Mouse (Mus musculus) frontal cortex, adult 2 months (tissue): ENCODE data around the gene 1600002K03Rik. TPM values are rescaled to one million over a fixed set of nuclear protein-coding genes. Genes with fewer than 3 reads are reported as not detected.

Experiments
- DNase-seq, 2 experiments: peaks; one replicate each; pipeline ENCODE4 v3.0.0; 2022; ENCODE audit warnings: low spot score in 1 of 2; ENCODE audit errors: extremely low spot score in 1 of 2
- polyA plus RNA-seq: library from polyadenylated mRNA; depleted of rRNA; stranded (reverse); fragments of >200 nt; gene quantifications from 2 replicates; pipeline ENCODE4 v1.2.3, GENCODE M21; 2012

The 1600002K03Rik gene
- polyA plus RNA-seq, 1 experiment: 14.3 TPM

DNA sequence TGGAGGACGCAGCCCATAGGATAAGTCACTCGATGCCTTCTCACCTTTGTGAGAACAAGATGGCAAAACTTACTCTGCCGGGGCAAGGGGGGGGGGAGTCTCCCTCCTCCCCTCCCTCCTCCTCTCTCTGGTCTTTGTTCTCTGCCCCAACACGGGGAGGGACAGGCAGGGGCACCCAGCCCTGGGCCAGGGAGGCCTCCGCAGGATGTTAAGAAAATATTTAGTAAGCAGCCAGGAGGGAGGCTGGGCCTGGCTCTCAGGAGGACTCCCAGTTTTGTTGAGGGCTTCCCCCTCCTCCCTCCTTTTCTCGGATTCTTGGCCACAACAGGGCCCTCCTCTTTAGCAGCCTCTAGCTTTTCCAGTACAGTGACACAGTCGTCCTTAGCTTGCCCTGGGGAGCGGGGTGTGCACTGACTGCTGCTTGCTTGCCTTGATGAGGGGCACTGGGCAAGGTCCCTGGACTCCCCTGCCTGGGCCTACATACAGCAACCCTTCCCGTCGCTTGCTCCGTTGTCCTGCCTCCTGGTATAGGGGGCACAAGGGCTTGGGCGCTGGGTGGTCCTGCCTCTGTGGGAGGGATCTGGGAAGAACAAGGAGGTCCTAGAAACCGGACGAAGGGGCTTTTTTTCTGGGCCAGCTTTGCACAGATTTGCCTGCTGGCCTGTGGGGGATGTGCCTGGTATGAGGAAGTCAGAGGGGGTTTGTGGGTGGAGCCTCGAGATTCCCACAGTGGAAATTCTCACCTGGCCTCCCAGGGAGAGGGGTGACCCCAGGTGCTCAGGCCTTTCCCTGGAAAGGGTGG lies 20.5 kb upstream of the 1600002K03Rik start:
- DNase-seq: no peak

DNA sequence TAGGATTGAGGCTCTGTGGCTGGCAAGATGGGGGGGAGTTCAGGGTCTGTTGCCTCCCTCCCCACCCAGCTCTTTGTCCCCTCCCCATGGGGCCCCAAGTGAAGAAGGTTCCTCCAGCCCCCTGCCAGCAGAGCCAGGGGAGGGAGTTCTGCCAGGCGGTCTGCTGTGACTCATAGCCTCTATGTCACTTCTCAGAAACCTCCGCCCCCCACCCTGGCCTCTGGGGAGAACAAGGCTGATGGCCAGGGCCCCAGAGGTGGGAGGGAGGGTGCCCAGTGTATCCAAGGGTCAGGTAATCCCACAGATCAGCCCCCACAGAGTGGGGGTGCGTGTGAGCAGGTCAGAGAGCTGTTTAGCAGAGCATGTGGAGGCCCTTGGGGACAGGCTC lies 19.9 kb upstream of the 1600002K03Rik start:
- no peak for DNase-seq

DNA sequence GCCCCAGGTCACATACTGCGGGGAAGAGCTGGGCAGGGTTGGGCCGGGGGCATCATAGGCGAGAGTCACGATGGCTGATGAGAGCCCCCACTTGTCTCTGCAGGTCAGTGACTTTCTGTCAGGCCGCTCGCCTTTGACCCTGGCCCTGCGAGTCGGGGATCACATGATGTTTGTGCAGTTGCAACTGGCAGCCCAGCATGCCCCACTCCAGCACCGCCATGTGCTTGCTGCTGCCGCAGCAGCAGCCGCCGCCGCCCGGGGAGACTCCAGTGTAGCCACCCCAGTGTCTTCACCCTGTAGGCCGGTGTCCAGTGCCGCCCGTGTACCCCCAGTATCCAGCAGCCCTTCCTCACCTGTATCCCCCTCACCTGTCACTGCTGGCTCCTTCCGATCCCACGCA lies 19.0 kb upstream of the 1600002K03Rik start:
- DNase-seq: no peak

DNA sequence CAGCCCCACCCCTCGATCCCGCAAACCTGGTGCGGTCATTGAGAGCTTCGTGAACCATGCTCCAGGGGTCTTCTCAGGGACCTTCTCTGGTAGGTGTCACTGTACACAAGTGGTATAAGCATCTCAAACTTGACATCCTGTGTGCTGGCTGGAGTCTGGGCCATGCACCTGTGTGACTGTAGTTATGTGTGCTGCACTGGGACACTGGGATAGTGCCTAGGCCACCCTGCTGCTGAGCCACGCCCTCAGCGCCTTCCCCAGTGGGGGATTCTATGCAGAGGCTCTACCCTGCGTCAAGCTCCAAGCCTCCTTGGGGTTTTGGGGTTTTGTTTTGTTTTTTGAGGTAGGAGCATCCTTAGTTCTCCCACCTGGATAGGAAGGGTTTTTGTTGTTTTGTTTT lies 18.4 kb upstream of the 1600002K03Rik start:
- no peak for DNase-seq

DNA sequence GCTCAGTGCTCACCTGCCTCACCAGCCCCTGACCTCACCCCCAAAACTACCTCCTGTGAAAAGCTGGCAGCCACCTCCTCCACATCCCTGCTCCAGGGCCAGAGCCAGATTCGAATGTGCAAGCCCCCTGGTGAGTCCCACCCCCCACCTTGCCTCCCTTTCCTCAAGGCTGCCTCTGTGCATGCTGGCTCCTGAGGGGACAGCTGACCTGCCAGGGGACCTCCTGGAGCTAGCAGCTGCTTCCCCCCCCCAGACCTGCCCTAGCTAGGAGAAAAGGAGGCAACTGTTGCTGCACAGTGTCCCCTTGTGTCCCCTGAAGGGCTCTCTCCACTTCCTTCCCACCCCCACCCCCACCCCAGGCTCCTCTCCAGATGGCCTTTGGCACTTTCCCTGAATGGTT lies 17.5 kb upstream of the 1600002K03Rik start:
- DNase-seq: no peak

DNA sequence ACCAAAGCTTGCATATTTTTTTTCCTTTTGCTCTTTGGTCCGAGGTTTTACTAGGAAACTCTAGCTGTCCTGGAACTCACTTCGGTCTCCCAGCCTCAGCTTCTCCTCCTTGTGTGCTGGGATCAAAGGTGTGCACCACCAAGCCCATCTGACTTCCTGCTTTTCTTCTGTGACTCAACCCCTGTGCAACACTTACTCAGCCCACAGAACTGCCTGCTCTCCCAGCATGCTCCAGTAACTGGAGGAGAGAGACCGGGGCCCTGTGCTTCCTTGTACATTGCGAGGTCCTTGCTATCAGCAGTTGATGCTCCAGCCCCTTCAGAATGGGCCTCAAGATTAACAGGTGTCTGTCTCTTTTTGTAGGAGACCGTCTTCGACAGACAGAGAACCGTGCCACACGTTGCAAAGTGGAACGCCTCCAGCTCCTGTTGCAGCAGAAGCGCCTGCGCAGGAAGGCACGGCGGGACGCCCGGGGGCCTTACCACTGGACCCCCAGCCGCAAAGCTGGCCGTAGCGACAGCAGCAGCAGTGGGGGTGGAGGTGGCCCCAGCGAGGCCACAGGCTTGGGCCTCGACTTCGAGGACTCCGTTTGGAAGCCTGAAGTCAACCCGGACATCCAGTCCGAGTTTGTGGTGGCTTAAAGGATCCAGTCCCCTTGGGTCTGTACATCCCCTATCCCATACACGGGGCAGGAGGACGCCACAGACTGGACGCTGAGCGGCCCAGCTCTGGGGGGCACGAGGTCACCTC lies 16.6 kb upstream of the 1600002K03Rik start:
- DNase-seq: peak in 1 of 2 experiments; percentile 60

DNA sequence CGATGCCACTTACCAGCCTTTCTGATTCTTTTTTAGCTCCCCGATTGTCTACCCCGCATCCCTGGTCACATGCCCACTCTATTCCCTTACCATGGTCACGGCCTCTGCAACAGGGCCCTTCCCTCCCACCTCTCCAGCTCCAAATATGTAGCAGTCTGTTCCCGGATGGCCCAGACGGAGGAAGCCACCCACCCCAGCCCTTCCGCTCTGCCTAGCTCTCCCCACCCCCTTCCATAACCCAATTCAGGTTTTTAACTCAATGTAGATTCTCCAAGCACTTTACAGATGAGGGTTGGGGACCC lies 16.0 kb upstream of the 1600002K03Rik start:
- DNase-seq: no peak

DNA sequence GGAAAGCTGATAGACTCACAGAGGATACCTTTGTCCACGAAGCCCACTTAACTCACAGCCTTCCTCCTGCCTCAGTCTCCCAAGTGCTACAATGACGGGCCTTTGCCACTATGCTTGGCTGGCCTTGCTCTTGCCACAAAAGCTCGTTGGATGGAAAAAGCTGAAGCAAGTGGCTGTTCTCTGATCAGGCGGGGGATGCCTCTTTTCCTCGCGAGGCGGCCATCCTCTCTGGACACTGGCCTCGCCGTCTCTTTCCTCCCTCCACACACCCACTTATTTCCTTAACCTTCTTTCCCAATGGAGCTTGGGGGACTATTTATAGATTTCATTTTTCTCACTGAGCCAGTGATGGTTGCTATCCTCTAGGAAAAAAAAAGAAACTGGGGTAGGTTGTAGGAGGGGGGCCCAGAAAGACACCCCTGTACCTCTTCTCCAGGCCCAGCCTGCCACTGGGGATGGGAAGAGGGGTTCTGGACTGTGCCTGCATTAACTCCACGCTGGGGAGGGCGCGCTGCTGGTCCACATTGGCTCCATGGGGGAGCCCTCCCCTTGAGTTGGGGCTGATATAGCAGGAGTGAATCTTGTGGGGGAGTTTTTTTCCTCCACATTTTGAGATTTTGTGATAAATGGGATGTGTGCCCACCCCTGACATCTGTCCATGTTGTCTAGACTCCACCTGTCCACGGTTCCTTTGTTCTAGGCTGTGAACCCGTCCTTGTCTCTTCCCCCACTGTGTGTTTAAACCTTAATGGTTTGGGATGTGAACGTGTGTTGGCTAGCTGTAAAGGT lies 15.4 kb upstream of the 1600002K03Rik start:
- DNase-seq: peak in 1 of 2 experiments; percentile 60

DNA sequence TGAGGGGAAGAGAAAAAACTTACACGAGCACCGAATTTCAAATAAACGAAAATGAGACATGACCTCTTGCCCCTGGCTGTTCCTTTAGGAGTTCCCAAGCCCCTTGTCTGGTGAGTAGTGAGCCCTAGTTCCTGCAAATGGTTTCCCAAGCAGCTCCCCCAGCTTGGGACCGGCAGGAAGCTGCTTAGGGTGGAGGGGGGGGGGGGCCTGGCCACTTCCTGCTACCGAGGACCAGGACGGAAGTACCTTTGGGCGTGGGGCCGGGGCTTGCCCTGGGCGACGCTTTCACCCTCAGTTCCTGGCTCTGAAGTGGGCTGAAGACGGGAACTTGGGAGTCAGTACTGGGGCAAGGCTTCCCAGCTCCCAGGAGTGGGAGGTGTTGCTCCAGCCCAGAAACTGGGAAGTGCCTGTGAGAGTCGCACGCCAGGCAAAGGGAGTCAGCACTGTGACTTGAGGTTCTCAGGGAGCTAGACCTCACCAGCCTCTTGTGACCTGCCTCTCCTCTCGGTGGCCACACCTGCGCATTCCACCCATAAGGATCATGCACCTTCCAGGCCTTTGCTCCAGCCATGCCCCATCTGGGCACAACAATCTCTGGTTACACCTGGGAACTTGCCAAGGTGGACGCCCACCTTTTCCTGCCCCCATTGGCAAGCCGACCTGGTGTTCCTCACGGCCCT lies 14.3 kb upstream of the 1600002K03Rik start:
- DNase-seq: peak in 1 of 2 experiments; percentile 63

DNA sequence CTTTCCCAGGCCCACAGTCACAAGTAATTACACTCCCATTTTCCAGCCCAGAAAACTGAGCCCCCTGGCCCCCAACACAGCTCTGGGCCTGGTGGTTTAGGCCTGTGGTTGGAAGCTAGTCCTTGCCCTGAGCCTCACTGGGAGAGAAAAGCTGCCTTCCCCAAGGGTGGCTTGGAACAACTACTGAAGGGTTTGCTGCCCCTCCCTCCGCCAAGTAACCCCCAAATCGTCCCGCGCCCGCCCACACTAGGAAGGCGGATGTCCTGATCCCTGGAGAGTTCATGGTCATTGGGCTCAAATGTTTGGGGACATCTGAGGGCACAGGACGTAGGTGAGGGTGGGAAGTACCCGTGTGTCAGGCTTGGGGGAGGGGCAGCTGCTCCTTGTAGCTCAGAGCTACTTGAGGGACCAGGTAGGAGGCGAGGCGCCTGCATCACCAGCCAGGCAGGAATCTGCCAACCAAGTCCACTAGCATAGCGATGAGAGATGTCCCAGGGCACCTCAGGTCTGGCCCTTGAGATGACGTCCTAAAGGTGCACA lies 13.7 kb upstream of the 1600002K03Rik start:
- DNase-seq: no peak

DNA sequence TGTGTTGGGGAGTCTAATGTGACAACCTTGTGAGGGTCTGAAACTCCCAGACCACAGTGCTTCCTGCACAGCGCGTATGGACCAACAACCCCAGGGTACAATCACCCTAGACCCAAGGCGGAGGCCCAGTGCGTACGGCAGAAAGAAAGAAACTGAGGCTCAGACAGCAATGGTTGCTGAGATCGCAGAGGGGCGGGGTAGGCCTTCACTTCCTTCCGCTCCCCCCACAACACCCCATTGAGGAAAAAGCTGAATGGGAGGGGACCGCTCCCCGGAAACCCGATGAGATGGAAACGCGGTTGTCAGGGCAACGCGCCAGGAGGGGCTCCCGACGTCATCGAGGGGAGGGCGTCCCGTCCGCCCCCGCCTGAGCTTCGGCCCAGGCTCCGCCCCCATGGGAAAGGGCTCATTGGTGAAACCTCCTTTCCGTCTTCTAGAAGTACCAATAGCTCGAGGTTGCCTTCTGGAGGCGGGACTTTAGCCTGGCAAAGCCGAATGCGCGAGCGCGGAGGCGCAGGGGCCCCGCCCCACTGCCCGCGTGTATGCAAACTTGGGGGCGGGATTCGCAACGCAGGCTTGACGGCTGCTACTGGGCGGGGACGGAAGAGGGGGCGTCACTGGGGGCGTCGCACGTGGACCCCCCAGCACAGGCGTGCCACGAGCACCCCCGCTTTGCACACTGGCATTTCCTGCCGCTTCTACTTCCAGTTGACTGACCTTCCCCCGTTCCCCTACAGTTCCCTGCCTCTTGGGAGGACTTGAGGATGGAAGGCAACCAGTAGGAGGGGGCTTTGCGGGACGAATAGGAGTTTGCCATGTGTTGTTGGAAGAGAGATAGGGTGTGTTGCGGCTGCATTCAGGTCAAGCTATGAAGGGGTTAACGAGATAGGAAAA lies 12.9 kb upstream of the 1600002K03Rik start:
- DNase-seq: peak; percentile 98 to 99

DNA sequence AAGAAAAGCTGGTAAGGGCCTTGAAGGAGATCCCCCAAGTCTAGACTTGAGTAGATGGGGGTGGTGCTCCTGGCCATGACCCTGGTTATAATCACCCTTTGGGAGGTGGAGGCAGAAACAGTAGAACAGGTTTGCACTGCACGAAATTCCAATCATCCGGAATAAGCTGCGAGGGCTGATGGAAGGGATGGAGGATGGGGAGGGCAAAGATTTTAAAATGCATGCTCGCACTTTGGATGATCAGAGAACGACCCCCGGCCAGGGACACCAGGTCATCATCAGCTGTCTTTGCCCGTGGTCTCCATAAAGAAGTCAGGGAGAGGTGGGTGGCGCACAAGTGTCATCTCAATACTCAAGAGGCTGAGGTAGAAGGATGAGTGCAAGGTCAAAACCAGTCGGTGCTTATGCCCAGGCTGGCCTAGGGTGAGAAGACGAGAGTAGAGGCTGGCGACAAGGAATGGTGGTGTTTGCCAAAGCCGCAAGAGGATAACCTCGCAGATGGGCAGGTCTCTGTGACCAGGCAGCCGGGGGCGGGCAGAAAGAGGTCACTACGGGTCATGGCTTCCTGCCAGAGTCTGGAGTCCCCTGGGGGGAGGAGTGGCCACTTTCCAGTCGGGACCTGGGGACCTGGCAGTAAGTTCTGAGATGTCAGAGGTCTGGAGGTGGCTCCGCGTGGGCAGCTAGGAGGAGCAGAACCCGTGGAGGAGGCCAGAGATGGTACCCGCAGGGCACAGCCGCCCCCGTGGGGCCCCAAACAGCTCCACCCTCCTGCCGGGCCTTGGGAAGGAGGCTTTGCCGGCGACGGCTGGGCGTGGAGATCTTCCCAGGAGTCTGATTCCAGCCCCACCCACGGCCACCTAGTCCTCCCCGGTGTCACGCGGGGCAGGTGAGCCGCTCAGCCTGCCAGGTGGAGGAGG lies 12.0 kb upstream of the 1600002K03Rik start:
- DNase-seq: peak in 1 of 2 experiments; percentile 55

DNA sequence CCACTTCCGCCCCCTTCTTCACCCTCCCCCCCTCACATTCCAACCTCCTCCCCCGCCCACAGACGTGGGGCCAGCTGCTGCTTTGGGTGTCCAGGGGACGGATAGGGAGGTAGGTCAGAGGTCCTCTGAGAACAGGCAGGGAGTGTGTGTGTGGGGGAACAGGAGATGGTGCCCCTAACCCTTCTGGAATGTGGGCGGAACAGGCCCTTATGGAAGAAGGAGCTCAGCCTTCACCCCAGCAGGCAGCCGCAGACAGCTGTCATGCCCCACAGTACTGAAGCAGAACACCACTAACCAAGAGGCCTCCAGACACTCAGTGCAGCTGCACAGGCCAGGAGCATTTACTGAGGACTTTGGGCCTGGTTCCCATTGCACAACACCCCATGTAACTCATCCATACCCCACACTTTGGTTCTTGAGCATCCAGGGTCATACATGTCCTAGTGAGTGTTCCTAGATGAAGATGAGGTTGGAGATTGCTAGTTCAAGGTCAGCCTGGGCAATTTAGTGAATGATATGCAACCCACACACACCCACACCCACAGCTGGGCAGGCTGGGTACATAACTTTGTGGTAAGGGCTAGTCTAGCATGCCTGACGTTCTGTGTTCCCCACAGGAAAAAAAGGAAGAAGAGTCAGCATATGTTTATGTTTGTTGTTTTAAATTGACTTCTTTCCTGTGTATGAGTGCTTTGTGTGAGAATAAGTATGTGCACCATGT lies 11.1 kb upstream of the 1600002K03Rik start:
- DNase-seq: no peak

DNA sequence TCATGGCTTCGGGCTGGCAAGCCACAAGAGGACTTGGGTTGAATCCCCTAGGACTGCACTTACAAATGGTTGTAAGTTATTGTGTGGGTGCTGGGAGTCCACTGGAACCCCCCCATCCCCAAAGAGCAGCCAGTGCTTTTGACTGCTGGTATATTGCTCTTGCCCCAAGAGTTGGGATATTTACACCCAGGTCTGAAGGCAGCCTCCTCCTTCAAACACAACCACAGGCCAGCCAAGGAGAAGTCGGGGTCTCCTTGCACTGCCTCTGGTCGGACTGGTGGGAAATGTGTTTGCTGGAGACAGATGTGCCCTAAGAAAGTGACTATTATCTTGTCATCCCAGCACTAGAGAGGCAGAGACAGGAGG lies 10.5 kb upstream of the 1600002K03Rik start:
- no peak for DNase-seq

DNA sequence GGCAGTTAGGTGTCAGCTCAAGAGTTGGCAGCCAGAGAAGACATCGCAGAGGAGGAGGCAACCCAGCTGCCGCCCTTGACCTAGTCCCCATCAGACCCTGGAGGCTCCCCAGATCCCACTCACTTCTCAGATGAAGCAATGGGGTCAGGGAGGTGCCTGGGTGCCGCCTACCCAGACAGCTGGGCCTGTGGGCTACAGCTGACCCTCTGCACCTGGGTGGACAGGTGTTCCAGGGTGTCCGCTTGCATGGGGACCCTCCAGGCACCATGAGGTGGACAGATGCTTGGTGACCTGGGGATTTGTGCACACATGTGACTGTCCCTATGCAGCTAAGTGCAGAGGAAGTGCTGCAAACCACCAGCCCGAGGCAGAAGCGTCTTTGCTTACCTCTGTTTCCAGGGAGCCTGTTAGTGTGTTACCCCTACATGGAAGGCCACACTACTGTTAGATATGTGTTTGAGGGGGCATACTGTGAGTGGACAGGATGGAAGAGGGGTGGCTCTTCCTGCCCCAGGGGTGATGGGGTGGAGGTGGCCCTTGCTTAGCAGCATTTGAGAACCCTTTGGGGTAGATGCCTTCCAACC lies 9.9 kb upstream of the 1600002K03Rik start:
- no peak for DNase-seq

DNA sequence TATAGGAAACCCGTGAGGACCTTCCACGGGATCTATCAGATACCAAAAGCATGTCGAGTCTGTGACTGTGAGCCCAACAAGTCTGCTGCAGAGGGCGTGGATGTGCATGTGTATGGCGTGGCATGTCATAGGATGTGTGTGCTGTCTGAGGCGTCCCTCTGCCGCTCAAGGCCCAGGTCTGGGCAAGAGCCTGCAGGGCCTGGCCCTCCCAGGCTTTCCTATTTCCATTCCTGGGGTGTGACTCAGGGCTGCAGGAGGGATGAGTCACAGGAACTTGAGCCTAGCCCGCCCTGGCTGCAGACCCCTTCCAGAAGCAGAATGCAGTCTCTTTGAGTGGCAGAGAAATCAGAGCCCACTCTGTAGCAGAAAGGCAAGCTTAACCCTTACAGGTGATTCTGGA lies 9.0 kb upstream of the 1600002K03Rik start:
- DNase-seq: no peak

DNA sequence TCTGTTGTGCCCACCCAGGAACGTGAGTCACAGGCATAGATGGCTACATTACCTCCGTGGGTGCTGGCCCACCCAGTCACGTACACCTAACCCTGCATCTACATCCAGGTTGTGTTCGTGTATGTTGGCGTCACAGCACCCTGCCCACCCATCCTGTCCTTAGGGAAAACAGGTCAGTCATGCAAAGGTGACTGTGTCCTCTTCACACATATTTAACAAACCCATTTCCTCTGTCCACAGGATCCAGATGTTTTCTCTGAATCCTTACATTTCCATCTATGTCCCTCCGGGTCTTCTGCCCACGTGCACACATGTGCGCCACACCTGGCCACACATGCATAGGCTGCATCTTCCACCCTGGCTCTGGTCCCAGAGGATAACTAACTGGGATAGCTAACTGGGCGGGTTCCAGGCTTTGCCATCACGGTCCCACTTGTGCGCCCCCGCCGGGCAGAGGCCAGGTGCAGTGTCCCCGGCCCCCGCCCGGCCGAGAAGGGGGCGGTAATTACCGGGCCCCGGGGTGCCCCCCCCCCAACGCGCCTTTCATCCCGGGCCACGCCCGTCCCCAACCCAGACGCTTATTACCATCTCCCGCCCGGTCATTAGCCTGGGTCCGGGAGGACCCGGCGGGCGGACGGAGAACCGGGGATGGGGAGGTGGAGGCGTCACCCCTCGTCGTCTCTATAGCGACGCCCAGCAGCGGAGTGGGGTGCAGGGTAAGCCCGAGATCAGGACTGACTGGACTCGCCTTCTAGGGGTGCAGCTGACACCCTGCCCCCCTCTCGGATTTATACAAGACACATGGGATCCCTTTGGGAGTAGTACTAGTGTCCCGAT lies 8.4 kb upstream of the 1600002K03Rik start:
- DNase-seq: peak in 1 of 2 experiments; percentile 33
